Mouse (Mus musculus) myocyte (in vitro differentiated cells): ENCODE measurements around the gene Obp2b. TPM values are rescaled to one million over a fixed set of nuclear protein-coding genes. Genes with fewer than 3 reads are reported as not detected.
"Not testable (repeated sequence)": the region's sequence is repeated elsewhere in the genome, so short reads cannot be mapped to it uniquely, and the experiment has no call there.

Source experiments
- H3K27me3 ChIP-seq: one replicate; pipeline ENCODE4 v1.6.1; 2011; ENCODE audit not compliant: control insufficient read depth, insufficient read depth, insufficient read length
- H3K36me3 ChIP-seq: one replicate; pipeline ENCODE4 v1.6.1; 2011; ENCODE audit not compliant: control insufficient read depth, insufficient read depth
- H3K4me2 ChIP-seq: one replicate; pipeline ENCODE4 v1.6.1; 2011; ENCODE audit warnings: low read depth, control low read depth
- H3K4me3 ChIP-seq: one replicate; pipeline ENCODE4 v1.5.1; 2011; ENCODE audit warnings: mild to moderate bottlenecking, control low read depth, moderate library complexity
- H3K79me2 ChIP-seq: one replicate; pipeline ENCODE4 v1.6.1; 2011; ENCODE audit not compliant: control insufficient read depth, insufficient read depth
- H3ac ChIP-seq: one replicate; pipeline ENCODE4 v1.6.1; 2011; ENCODE audit not compliant: control insufficient read depth, insufficient read length
- CEBPB ChIP-seq: IDR thresholded peaks from 2 replicates; pipeline ENCODE4 v1.6.1; 2011; ENCODE audit warnings: mild to moderate bottlenecking, moderate library complexity; ENCODE audit not compliant: poor library complexity, insufficient read depth, severe bottlenecking
- E2F4 ChIP-seq: IDR thresholded peaks from one replicate; pipeline ENCODE4 v1.6.1; 2011; ENCODE audit warnings: mild to moderate bottlenecking, control low read depth, moderate library complexity; ENCODE audit not compliant: insufficient read depth
- MAX ChIP-seq: IDR thresholded peaks from one replicate; pipeline ENCODE4 v1.6.1; 2011; ENCODE audit warnings: low read depth, mild to moderate bottlenecking, control low read depth
- MYOD1 ChIP-seq, 3 experiments: IDR thresholded peaks; one replicate each; pipeline ENCODE4 v1.6.1; 2011; ENCODE audit warnings: control low read depth in 2 of 3, low read depth in 2 of 3, mild to moderate bottlenecking in 2 of 3, moderate library complexity in 1 of 3; ENCODE audit not compliant: insufficient read length in 2 of 3, control insufficient read depth in 1 of 3
- MYOG ChIP-seq, 3 experiments: IDR thresholded peaks; one replicate each; pipeline ENCODE4 v1.6.1; 2011; ENCODE audit warnings: control low read depth in 2 of 3, low read depth in 2 of 3, mild to moderate bottlenecking in 2 of 3; ENCODE audit not compliant: insufficient read length in 2 of 3, control insufficient read depth in 1 of 3, insufficient read depth in 1 of 3
- POLR2A ChIP-seq: IDR thresholded peaks from one replicate; pipeline ENCODE4 v1.6.1; 2011; ENCODE audit warnings: low read depth, mild to moderate bottlenecking, control low read depth, moderate library complexity; ENCODE audit not compliant: insufficient read length
- POLR2AphosphoS2 ChIP-seq: IDR thresholded peaks from one replicate; pipeline ENCODE4 v1.6.1; 2011; ENCODE audit warnings: low read depth, control low read depth; ENCODE audit not compliant: insufficient read length
- REST ChIP-seq: IDR thresholded peaks from one replicate; pipeline ENCODE4 v1.6.1; 2011; ENCODE audit warnings: mild to moderate bottlenecking, control low read depth, moderate library complexity; ENCODE audit not compliant: insufficient read depth, insufficient read length
- SRF ChIP-seq: IDR thresholded peaks from one replicate; pipeline ENCODE4 v1.6.1; 2011; ENCODE audit warnings: low read depth; ENCODE audit not compliant: control insufficient read depth, insufficient read length
- TCF12 ChIP-seq: IDR thresholded peaks from one replicate; pipeline ENCODE4 v1.6.1; 2011; ENCODE audit warnings: mild to moderate bottlenecking, control low read depth; ENCODE audit not compliant: poor library complexity, insufficient read depth, severe bottlenecking
- TCF3 ChIP-seq: IDR thresholded peaks from one replicate; pipeline ENCODE4 v1.6.1; 2011; ENCODE audit warnings: low read depth, control low read depth; ENCODE audit not compliant: insufficient read length
- USF1 ChIP-seq: IDR thresholded peaks from one replicate; pipeline ENCODE4 v1.6.1; 2011; ENCODE audit warnings: low read depth, mild to moderate bottlenecking, control low read depth, moderate library complexity
- polyA plus RNA-seq: library from polyadenylated mRNA; unstranded; fragments of >200 nt; fragmentation: generic; extraction: Trizol; gene quantifications from one replicate; pipeline ENCODE4 v1.2.1, GENCODE M21; 2012; ENCODE audit warnings: missing spikeins

Gene Obp2b
- polyA plus RNA-seq, 1 experiment = not detected

DNA sequence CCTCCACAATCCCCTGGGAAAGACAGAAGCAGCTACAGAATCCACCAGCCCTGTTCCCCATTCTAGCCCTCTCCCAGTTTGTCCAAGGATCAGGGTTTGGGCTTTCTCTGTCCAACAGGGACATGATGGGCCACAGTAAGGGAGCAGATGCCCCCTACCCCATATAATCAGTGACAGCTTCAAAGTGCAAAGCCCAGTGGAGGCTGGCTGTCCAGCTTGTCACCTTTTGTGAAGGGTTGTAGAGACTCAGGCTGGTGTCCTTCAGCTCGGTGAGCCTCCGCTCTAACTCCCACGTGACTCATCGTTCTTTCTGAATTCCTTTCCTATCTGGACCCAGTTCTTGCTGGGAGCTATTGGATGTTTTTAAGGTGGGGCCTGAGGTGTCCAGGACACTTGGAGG is 33.1 kb upstream of the Obp2b start:
- Histone ChIP-seq H3K36me3 (no peaks in the 10 kb centered on the region), H3ac (no peak overlapping the region)
- TF ChIP-seq TCF3 (no peak), MAX (no peak), REST (no peak), POLR2A (no peak), E2F4 (no peak), SRF (no peak), MYOG (IDR thresholded peaks at IDR 0.05; ENCODE audit: control insufficient read depth in 1 of 3, insufficient read depth in 1 of 3, insufficient read length in 2 of 3, low read depth in 2 of 3) (no peak), MYOD1 (IDR thresholded peaks at IDR 0.05; ENCODE audit: control insufficient read depth in 1 of 3, insufficient read length in 2 of 3, low read depth in 2 of 3) (no peak), POLR2AphosphoS2 (no peak), USF1 (no peak), CEBPB (no peak), TCF12 (no peak)

DNA sequence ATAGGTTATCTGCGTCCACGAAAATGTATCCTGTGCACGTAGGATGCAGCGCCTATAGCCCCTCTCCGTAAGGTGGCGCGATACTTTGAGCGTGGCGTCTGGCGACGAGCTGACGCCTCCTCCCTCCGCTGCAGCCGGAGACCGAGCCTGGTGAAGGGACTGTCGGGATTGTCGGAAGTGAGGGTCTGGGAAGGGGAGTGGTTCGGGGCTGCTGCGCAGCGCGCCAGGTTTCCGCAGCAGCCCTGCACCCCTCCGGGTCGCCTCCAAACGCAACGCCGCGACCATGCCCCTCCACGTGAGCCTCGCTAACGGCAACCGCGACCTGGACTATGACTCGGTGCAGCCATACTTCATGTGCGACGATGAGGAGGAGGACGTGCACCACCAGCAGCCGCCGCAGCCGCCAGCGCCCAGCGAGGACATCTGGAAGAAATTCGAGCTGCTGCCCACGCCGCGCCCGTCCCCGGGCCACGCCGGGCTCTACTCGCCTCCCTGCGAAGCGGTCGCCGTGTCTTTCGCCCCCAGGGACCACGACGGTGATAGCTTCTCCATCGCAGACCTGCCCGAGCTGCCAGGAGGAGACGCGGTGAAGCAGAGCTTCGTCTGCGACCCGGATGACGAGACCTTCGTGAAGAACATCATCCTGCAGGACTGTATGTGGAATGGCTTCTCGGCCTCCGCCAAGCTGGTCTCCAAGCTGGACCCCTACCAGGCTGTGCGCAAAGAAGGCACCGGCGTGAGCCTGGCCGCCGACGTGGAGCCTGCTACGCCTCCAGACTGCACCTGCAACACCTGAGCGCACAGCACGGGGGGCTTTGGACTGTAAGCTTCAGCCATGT is 29.9 kb upstream of the Obp2b start, which contains the start of gene Bmyc:
Gene Bmyc (plus strand): TSS at position 97 of the 839 bp plus-strand sequence.
- Histone ChIP-seq H3K4me2 (no peak within 1 kb of the TSS), H3K4me3 (no peak within 1 kb of the TSS), H3K79me2 (no peaks in the 10 kb centered on the region), H3ac (no peak within 1 kb of the TSS), H3K36me3 (no peaks in the 10 kb centered on the region), H3K27me3 (peaks cover 49% of the 10 kb centered on the region)
- TF ChIP-seq MYOD1 (IDR thresholded peaks at IDR 0.05; ENCODE audit: control insufficient read depth in 1 of 3, insufficient read length in 2 of 3, low read depth in 2 of 3) = peak in 1 of 3 experiments; percentile 0
- no peak for TF ChIP-seq POLR2A

More for the DNA sequence above, 33.1 kb upstream of the Obp2b start:
- H3K4me2 ChIP-seq = no peak overlapping the region
- H3K4me3 ChIP-seq = no peak overlapping the region
- H3K27me3 ChIP-seq = peaks cover 53% of the 10 kb centered on the region
- H3K79me2 ChIP-seq = no peaks in the 10 kb centered on the region

DNA sequence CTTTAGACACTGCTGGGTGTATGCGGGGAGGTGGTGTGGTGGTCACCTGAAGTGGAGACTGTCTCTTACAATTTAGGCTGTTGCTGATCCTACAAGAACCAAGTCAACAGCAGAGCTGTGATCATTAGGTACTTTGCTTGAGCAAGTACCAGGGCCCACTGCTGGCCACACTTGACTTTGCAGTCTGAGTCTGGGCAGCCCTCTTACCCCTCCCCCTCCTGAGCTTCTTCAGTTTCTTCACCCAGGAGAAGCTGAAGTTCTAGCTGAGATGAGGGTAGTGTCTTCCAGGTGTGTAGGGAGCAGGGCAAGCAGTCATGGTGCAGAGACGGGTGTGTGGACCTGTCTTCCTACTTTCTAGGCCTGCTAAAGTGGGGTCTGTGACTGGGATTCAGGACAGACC is 28.7 kb upstream of the Obp2b start:
- H3ac ChIP-seq = no peak overlapping the region
- no peaks in the 10 kb centered on the region for H3K36me3 ChIP-seq
- TF ChIP-seq POLR2AphosphoS2 (no peak), MAX (no peak), TCF12 (no peak), TCF3 (no peak), SRF (no peak), USF1 (no peak), POLR2A (no peak), CEBPB (no peak), MYOG (IDR thresholded peaks at IDR 0.05; ENCODE audit: control insufficient read depth in 1 of 3, insufficient read depth in 1 of 3, insufficient read length in 2 of 3, low read depth in 2 of 3) (no peak), MYOD1 (IDR thresholded peaks at IDR 0.05; ENCODE audit: control insufficient read depth in 1 of 3, insufficient read length in 2 of 3, low read depth in 2 of 3) (no peak), REST (no peak), E2F4 (no peak)
- H3K4me2 ChIP-seq = no peak overlapping the region
- no peak overlapping the region for H3K4me3 ChIP-seq
- peaks cover 51% of the 10 kb centered on the region for H3K27me3 ChIP-seq
- no peaks in the 10 kb centered on the region for H3K79me2 ChIP-seq

DNA sequence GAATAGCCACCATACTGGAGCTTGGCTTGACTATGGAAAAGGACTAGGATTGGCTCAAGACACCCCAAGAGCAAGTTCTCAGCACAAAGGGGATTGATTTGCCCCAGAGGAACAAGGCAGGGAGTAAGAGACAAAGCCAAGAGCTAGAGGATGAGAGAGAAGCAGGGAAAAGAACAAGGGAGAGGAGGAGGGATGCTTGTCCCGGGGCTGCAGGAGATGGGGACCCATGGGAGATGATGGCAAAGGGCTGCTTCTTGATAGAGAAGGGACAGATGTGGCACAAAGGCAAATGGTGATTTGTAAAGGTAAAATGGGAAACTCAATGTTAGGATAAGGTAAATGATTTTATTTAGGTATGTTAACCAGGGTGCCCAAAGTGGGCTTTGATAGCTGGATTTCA is 27.8 kb upstream of the Obp2b start:
- H3K4me2 ChIP-seq, H3K4me3 ChIP-seq, H3K36me3 ChIP-seq, H3K79me2 ChIP-seq, H3ac ChIP-seq: not testable (repeated sequence)
- H3K27me3 ChIP-seq = peaks cover 49% of the 10 kb centered on the region

DNA sequence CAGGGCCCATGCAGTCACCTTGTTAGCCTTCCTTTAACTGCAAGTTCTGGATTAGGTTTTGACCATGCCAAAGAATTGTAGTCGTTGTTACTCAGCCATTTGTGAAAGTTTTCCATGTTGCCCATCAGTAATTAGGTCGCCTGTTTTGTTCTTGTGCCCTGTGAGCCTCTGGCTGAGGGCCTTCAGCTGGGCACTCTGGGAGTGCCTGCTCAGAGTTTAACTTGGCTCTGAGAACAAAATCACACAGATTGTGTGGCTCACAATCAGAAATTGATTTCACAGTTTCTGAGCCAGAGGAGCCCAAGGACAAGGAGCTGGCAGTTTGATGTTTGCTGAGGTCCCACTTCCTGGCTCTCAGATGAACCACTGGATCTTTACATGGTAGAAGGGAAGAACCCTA is 27.0 kb upstream of the Obp2b start:
- H3ac ChIP-seq, H3K79me2 ChIP-seq, H3K4me3 ChIP-seq, H3K4me2 ChIP-seq, H3K36me3 ChIP-seq: not testable (repeated sequence)
- H3K27me3 ChIP-seq = peaks cover 50% of the 10 kb centered on the region

GRCm38 (mm10) chr2:25711641-25712040 is 25.2 kb upstream of the Obp2b start:
- not testable (repeated sequence) for H3K4me3 ChIP-seq, H3K79me2 ChIP-seq, H3ac ChIP-seq, H3K4me2 ChIP-seq, H3K36me3 ChIP-seq
- H3K27me3 ChIP-seq = peaks cover 43% of the 10 kb centered on the region
